Mouse (Mus musculus): ENCODE data around the gene Gpr26. TPM values are rescaled to one million over a fixed set of nuclear protein-coding genes. Genes with fewer than 3 reads are reported as not detected.

Gene Gpr26
- not detected for total RNA-seq (2023)

DNA sequence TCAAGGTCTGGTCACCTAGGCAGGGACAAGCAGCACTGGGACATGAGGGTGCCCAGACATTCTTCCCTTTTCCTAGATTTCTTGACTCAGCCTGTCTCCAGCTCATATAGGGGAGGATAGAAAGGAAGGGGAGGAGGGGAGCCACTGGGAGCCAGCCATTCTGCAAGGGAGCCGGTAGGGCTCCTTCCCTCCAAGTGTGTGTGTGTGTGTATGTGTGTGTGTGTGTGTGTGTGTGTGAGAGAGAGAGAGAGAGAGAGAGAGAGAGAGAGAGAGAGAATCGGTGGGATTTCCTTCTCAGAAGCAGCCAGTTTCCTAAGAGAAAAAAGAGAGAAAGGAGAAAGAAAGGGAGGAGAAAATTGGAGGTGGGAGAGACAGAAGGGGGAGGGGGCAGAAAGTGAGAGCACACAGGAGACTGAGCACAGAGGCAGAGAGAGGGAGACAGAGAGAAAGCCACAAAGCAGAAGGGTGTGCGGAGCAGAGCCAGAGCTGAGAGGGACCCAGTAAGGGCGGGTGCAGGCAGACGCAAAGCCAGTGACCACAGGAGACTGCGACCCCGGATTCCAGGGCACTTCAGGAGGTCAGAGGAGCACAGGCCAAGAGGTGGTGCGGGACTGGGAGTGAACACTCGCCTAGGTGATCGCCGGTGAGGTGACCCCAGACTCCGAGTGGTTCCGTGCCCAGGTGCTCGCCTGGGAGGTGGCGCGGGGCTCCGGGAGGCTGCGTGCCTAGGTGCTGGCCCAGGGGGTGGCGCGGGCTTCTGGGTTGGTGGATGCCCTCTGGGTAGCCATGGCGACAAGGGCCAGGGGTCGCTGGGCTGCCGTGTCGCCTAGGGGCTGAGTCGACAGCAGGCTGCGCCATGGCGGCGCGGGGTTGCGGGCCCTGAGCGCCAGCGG is at the start of gene Gpr26:
TSS of gene Gpr26 (plus strand) at position 438 of the 893 bp plus-strand sequence.

Other genes with a start within 250 kb of the Gpr26 start
- not detected for gene Cpxm2, start 188.3 kb downstream of the Gpr26 start, total RNA-seq (2023)

Measured in T-cell, adult 66 days (primary cell).